ENCODE assay signal across 20 mouse cellular contexts in the genomic region with DNA sequence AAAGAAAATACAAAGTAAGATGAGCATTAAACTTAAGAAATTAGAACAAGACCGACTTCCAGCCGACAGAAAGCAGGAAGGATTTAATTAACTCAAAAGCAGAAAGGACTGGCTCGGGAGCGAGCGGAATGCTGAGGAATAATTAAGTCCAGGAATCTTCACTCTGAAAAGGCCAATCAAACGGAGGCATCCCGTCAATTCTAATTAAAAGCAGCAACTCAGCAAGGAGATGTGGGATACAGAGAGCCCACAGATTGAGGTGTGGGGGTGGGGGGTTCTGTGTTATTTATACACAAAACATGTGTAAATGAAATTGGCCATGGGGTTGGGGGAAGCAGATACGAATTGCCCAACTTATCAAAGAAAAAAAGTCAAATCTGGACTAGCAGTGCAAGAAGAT.
DNase-seq lines count a peak whose midpoint lies in the region; ATAC-seq and TF ChIP-seq lines count a peak whose summit lies in the region.
"Had no signal": no experiment of that assay in that cellular context is flagged by ENCODE, and none has a peak within 500 bp of the region (broad histone marks: within the 10 kb centered on the region; RNA-seq: fewer than 3 reads in every experiment).

No protein-coding gene starts in this region.

- H3K9me3 ChIP-seq in forebrain, embryonic 11.5 days (ENCODE audit: control insufficient read depth, low read length) = no peaks in the 10 kb centered on the region
- H3K9me3 ChIP-seq in forebrain, embryonic 15.5 days = no peaks in the 10 kb centered on the region
- no peaks in the 10 kb centered on the region for H3K9me3 ChIP-seq in midbrain, embryonic 14.5 days (ENCODE audit: control insufficient read depth, low read length)
- H3K9me3 ChIP-seq in midbrain, embryonic 13.5 days = no peaks in the 10 kb centered on the region
- H3K9me3 ChIP-seq: heart, embryonic 10.5 days had no signal

- DNase-seq in forebrain, embryonic 11.5 days (ENCODE audit: low spot score) = peak; percentile 45
- peak; percentile 49 for DNase-seq in midbrain, embryonic 14.5 days
- DNase-seq in brain, embryonic 14.5 days (ENCODE audit: low read depth) = peak; percentile 73
- DNase-seq in retina, embryonic 14.5 days (ENCODE audit: low spot score) = peak; percentile 67
- no peak for DNase-seq in heart, adult 2 months
- DNase-seq in layer of hippocampus, postnatal 25 days (ENCODE audit: extremely low spot score in 1 of 2, low spot score in 1 of 2) = no peak
- DNase-seq: adrenal gland, postnatal 14 days; cerebellum, adult 18-20 months; cerebellum, adult 9-11 months; cerebellum, postnatal 36 days; forebrain, postnatal 0 days; gastrocnemius, postnatal 14 days; heart, postnatal 10 days had no signal

- ATAC-seq in forebrain, embryonic 11.5 days (replicated peaks; ENCODE audit: low FRiP score) = peak; percentile 56; the same call in 1 of the 2 replicates
- no peak for ATAC-seq in forebrain, embryonic 15.5 days (replicated peaks)
- ATAC-seq in midbrain, embryonic 14.5 days (ENCODE audit: low FRiP score, low TSS enrichment) = no peak
- ATAC-seq in midbrain, embryonic 13.5 days = no peak
- ATAC-seq: activated CD4-positive, CD25-positive, alpha-beta regulatory T cell, adult 4 months; forebrain, postnatal 0 days; intestine, embryonic 16.5 days; Patski had no signal

- no peak overlapping the region for H3K9ac ChIP-seq in forebrain, embryonic 11.5 days (ENCODE audit: low read length)
- no peak overlapping the region for H3K9ac ChIP-seq in forebrain, embryonic 15.5 days (replicated peaks)
- no peak overlapping the region for H3K9ac ChIP-seq in midbrain, embryonic 14.5 days (replicated peaks; ENCODE audit: low read length)
- H3K9ac ChIP-seq in midbrain, embryonic 13.5 days (replicated peaks) = no peak overlapping the region
- H3K9ac ChIP-seq in heart, adult 2 months (ENCODE audit: low read depth, low read length) = no peak overlapping the region
- H3K9ac ChIP-seq: forebrain, postnatal 0 days; hindbrain, embryonic 14.5 days had no signal

- no peaks in the 10 kb centered on the region for H3K36me3 ChIP-seq in forebrain, embryonic 11.5 days (ENCODE audit: control insufficient read depth, insufficient read depth, low read length)
- no peaks in the 10 kb centered on the region for H3K36me3 ChIP-seq in forebrain, embryonic 15.5 days
- H3K36me3 ChIP-seq in midbrain, embryonic 14.5 days (ENCODE audit: control insufficient read depth, insufficient read depth, low read length) = no peaks in the 10 kb centered on the region
- no peaks in the 10 kb centered on the region for H3K36me3 ChIP-seq in midbrain, embryonic 13.5 days
- no peaks in the 10 kb centered on the region for H3K36me3 ChIP-seq in heart, adult 2 months (ENCODE audit: control insufficient read depth, insufficient read depth, low read length)
- H3K36me3 ChIP-seq: heart, embryonic 10.5 days had no signal

- no peak overlapping the region for H3K4me3 ChIP-seq in forebrain, embryonic 11.5 days (ENCODE audit: low read depth, low read length)
- no peak overlapping the region for H3K4me3 ChIP-seq in forebrain, embryonic 15.5 days
- H3K4me3 ChIP-seq in midbrain, embryonic 14.5 days (replicated peaks; ENCODE audit: low read depth, low read length) = no peak overlapping the region
- H3K4me3 ChIP-seq in midbrain, embryonic 13.5 days (replicated peaks) = no peak overlapping the region
- no peak overlapping the region for H3K4me3 ChIP-seq in heart, adult 2 months
- H3K4me3 ChIP-seq: heart, embryonic 10.5 days had no signal

- TF ChIP-seq POLR2A in brain, embryonic 14.5 days (IDR thresholded peaks at IDR 0.05; ENCODE audit: borderline replicate concordance, extremely low read depth, insufficient read depth, insufficient read length, poor library complexity, severe bottlenecking) = no peak
- no peak for TF ChIP-seq POLR2A in heart, adult 2 months (IDR thresholded peaks at IDR 0.05; ENCODE audit: insufficient read depth, low read depth, low read length)

- no peaks in the 10 kb centered on the region for H3K27me3 ChIP-seq in forebrain, embryonic 11.5 days (ENCODE audit: control insufficient read depth, insufficient read depth, low read length)
- no peaks in the 10 kb centered on the region for H3K27me3 ChIP-seq in forebrain, embryonic 15.5 days
- H3K27me3 ChIP-seq in midbrain, embryonic 14.5 days (ENCODE audit: control insufficient read depth, insufficient read depth, low read length) = no peaks in the 10 kb centered on the region
- H3K27me3 ChIP-seq in midbrain, embryonic 13.5 days = no peaks in the 10 kb centered on the region
- no peaks in the 10 kb centered on the region for H3K27me3 ChIP-seq in heart, adult 2 months (ENCODE audit: control insufficient read depth, insufficient read depth, low read length)

- 7% methylated on average over 8 of the region's 8 CpGs for WGBS in forebrain, embryonic 11.5 days
- WGBS in forebrain, embryonic 15.5 days = 4% methylated on average over 8 of the region's 8 CpGs
- WGBS in midbrain, embryonic 14.5 days = 31% methylated on average over 8 of the region's 8 CpGs
- 30% methylated on average over 8 of the region's 8 CpGs for WGBS in midbrain, embryonic 13.5 days
- WGBS in heart, adult 2 months = 71% methylated on average over 8 of the region's 8 CpGs

- no peaks in the 10 kb centered on the region for H3K79me2 ChIP-seq in heart, adult 2 months (replicated peaks; ENCODE audit: control insufficient read depth, insufficient read depth, low read length)

- TF ChIP-seq CTCF in brain, embryonic 14.5 days (IDR thresholded peaks at IDR 0.05; ENCODE audit: borderline replicate concordance, extremely low read depth, insufficient read depth, insufficient read length) = no peak
- no peak for TF ChIP-seq CTCF in heart, adult 2 months (IDR thresholded peaks at IDR 0.05)

- intact Hi-C loops in heart, adult 2 months (cut with DNase I) = no loop called here

- peaks cover 10% of the 10 kb centered on the region for H3K4me1 ChIP-seq in forebrain, embryonic 11.5 days (replicated peaks; ENCODE audit: control insufficient read depth, insufficient read depth, low read length)
- H3K4me1 ChIP-seq in forebrain, embryonic 15.5 days = peaks cover 27% of the 10 kb centered on the region
- H3K4me1 ChIP-seq in midbrain, embryonic 14.5 days (ENCODE audit: control insufficient read depth, insufficient read depth, low read length) = peaks cover 6% of the 10 kb centered on the region; the same call in 1 of the 2 replicates
- peaks cover 9% of the 10 kb centered on the region for H3K4me1 ChIP-seq in midbrain, embryonic 13.5 days (replicated peaks)
- H3K4me1 ChIP-seq in heart, adult 2 months (ENCODE audit: control insufficient read depth, insufficient read depth, low read length) = no peaks in the 10 kb centered on the region
- H3K4me1 ChIP-seq: heart, embryonic 10.5 days had no signal

- no peak for TF ChIP-seq EP300 in heart, adult 2 months (IDR thresholded peaks at IDR 0.05; ENCODE audit: insufficient read depth, low read depth, low read length)

- 0 out of 2 replicates have a peak overlapping the region, but pooled peaks have one; percentile 6 for H3K4me2 ChIP-seq in forebrain, embryonic 11.5 days (ENCODE audit: low read depth, low read length, severe bottlenecking)
- H3K4me2 ChIP-seq in forebrain, embryonic 15.5 days (replicated peaks) = no peak overlapping the region
- no peak overlapping the region for H3K4me2 ChIP-seq in midbrain, embryonic 14.5 days (ENCODE audit: low read length)
- no peak overlapping the region for H3K4me2 ChIP-seq in midbrain, embryonic 13.5 days (replicated peaks)
- H3K4me2 ChIP-seq: hindbrain, embryonic 14.5 days had no signal

- H3K27ac ChIP-seq in forebrain, embryonic 11.5 days (ENCODE audit: low read depth, low read length) = 0 out of 2 replicates have a peak overlapping the region, but pooled peaks have one; percentile 31
- H3K27ac ChIP-seq in forebrain, embryonic 15.5 days (replicated peaks) = no peak overlapping the region
- H3K27ac ChIP-seq in midbrain, embryonic 14.5 days (replicated peaks; ENCODE audit: low read depth, low read length) = no peak overlapping the region
- no peak overlapping the region for H3K27ac ChIP-seq in midbrain, embryonic 13.5 days
- no peak overlapping the region for H3K27ac ChIP-seq in heart, adult 2 months
- H3K27ac ChIP-seq: heart, embryonic 10.5 days; hindbrain, embryonic 14.5 days had no signal

Comparison
In these comparisons a context has a peak if more than half of its experiments do, and no peak if none do; other contexts are left out.
1. DNase-seq: peak in forebrain, embryonic 11.5 days (single experiment), midbrain, embryonic 14.5 days (single experiment), brain, embryonic 14.5 days (single experiment) and retina, embryonic 14.5 days (single experiment); none in heart, adult 2 months (0 of 2) and layer of hippocampus, postnatal 25 days (0 of 2).